Comparison of ENCODE assay signal across 9 mouse cellular contexts in genomic region chr1:36554633-36555399, GRCm38 (mm10). TPM values are rescaled to one million over a fixed set of nuclear protein-coding genes. Genes with fewer than 3 reads are reported as not detected.
DNase-seq lines count a peak whose midpoint lies in the region; ATAC-seq lines count a peak whose summit lies in the region.
"Had no signal": no experiment of that assay in that cellular context is flagged by ENCODE, and none has a peak within 500 bp of the region (broad histone marks: within the 10 kb centered on the region; RNA-seq: fewer than 3 reads in every experiment).

No protein-coding gene starts in this region.

- no peaks in the 10 kb centered on the region for H3K9me3 ChIP-seq in heart, embryonic 14.5 days (ENCODE audit: control insufficient read depth, low read length)
- no peaks in the 10 kb centered on the region for H3K9me3 ChIP-seq in limb, embryonic 10.5 days (replicated peaks)
- no peaks in the 10 kb centered on the region for H3K9me3 ChIP-seq in neural tube, embryonic 14.5 days (ENCODE audit: control insufficient read depth, low read length)

- H3K9ac ChIP-seq in heart, embryonic 14.5 days (ENCODE audit: low read length), result peak overlapping the region; percentile 96
- peak overlapping the region; percentile 99 for H3K9ac ChIP-seq in neural tube, embryonic 14.5 days (replicated peaks; ENCODE audit: low read depth, low read length)

- 74% methylated on average over 21 of the region's 21 CpGs for WGBS in heart, embryonic 14.5 days
- WGBS in limb, embryonic 10.5 days, result 69% methylated on average over 21 of the region's 21 CpGs
- WGBS in neural tube, embryonic 14.5 days, result 59% methylated on average over 21 of the region's 21 CpGs

- H3K4me1 ChIP-seq in heart, embryonic 14.5 days (ENCODE audit: control insufficient read depth in 2 of 2, insufficient read depth in 2 of 2, low read length in 2 of 2), result peaks cover 28 to 31% of the 10 kb centered on the region in 2 experiments
- peaks cover 53% of the 10 kb centered on the region for H3K4me1 ChIP-seq in limb, embryonic 10.5 days
- H3K4me1 ChIP-seq in neural tube, embryonic 14.5 days (ENCODE audit: control insufficient read depth, insufficient read depth, low read length), result peaks cover 28% of the 10 kb centered on the region

- peak overlapping the region; percentile 79 for H3K4me2 ChIP-seq in heart, embryonic 14.5 days (ENCODE audit: low read length)
- H3K4me2 ChIP-seq in neural tube, embryonic 14.5 days (ENCODE audit: low read depth, low read length), result peak overlapping the region; percentile 97

- peak overlapping the region; percentile 39 to 95; a peak in 2 of 4 replicates for H3K27ac ChIP-seq in heart, embryonic 14.5 days (replicated peaks in 1 of 2; ENCODE audit: control insufficient read depth in 1 of 2, insufficient read depth in 1 of 2, low read depth in 2 of 2, low read length in 2 of 2)
- peak overlapping the region; percentile 99 for H3K27ac ChIP-seq in limb, embryonic 10.5 days
- H3K27ac ChIP-seq in neural tube, embryonic 14.5 days (ENCODE audit: low read depth, low read length), result peak overlapping the region; percentile 99

- H3K4me3 ChIP-seq in heart, embryonic 14.5 days (ENCODE audit: control insufficient read depth in 1 of 2, insufficient read depth in 1 of 2, low read depth in 1 of 2, low read length in 2 of 2), result peak overlapping the region; percentile 4 to 83; a peak in 3 of 4 replicates
- H3K4me3 ChIP-seq in limb, embryonic 10.5 days, result peak overlapping the region; percentile 94
- peak overlapping the region; percentile 98 for H3K4me3 ChIP-seq in neural tube, embryonic 14.5 days (ENCODE audit: low read depth, low read length)

- H3K36me3 ChIP-seq in heart, embryonic 14.5 days (ENCODE audit: control insufficient read depth, insufficient read depth, low read length), result peaks cover 57% of the 10 kb centered on the region
- peaks cover 62% of the 10 kb centered on the region for H3K36me3 ChIP-seq in limb, embryonic 10.5 days
- peaks cover 45% of the 10 kb centered on the region for H3K36me3 ChIP-seq in neural tube, embryonic 14.5 days (ENCODE audit: control insufficient read depth, insufficient read depth, low read length)

- no peaks in the 10 kb centered on the region for H3K27me3 ChIP-seq in heart, embryonic 14.5 days (ENCODE audit: control insufficient read depth, insufficient read depth, low read length)
- H3K27me3 ChIP-seq in limb, embryonic 10.5 days (ENCODE audit: low read depth, poor library complexity, severe bottlenecking), result no peaks in the 10 kb centered on the region
- H3K27me3 ChIP-seq in neural tube, embryonic 14.5 days (ENCODE audit: control insufficient read depth, insufficient read depth, low read length), result no peaks in the 10 kb centered on the region; the same call in 1 of the 2 replicates
- H3K27me3 ChIP-seq: Patski had no signal

- DNase-seq in kidney, adult 11 months, result peak; percentile 59
- DNase-seq in kidney, adult 18-20 months, result no peak
- DNase-seq in limb, embryonic 10.5 days (ENCODE audit: low spot score), result no peak
- no peak for DNase-seq in retina, embryonic 14.5 days (ENCODE audit: low spot score)
- no peak for DNase-seq in testis, postnatal 10 days (ENCODE audit: low spot score)
- DNase-seq in embryo, embryonic 11 days, result no peak

- no peak for ATAC-seq in heart, embryonic 14.5 days (ENCODE audit: insufficient number of reproducible peaks, insufficient read depth, low FRiP score, low read depth)
- no peak for ATAC-seq in neural tube, embryonic 14.5 days (ENCODE audit: low read depth)
- ATAC-seq: Patski had no signal

RNA-seq across cellular contexts. Expression of gene Sema4c, which starts 3.3 kb away (rescaled TPM):
- polyA plus RNA-seq in heart, embryonic 14.5 days (2014; fragmentation: Nextera tagmentation; extraction: Ambion mirVana), result 1.3 and 1.6 TPM in 2 replicates
- 28.5 and 34.2 TPM in 2 replicates for polyA plus RNA-seq in limb, embryonic 10.5 days (2016; fragmentation: Nextera tagmentation; extraction: Ambion mirVana)
- polyA plus RNA-seq in neural tube, embryonic 14.5 days (2014; fragmentation: Nextera tagmentation; extraction: Ambion mirVana), result 4.0 and 5.2 TPM in 2 replicates

RNA-seq across cellular contexts. Expression of gene Ankrd39, which starts 7.6 kb away (rescaled TPM):
- 27.2 and 29.0 TPM in 2 replicates for polyA plus RNA-seq in heart, embryonic 14.5 days (2014; fragmentation: Nextera tagmentation; extraction: Ambion mirVana)
- polyA plus RNA-seq in limb, embryonic 10.5 days (2016; fragmentation: Nextera tagmentation; extraction: Ambion mirVana), result 19.5 and 20.3 TPM in 2 replicates
- 26.6 and 34.5 TPM in 2 replicates for polyA plus RNA-seq in neural tube, embryonic 14.5 days (2014; fragmentation: Nextera tagmentation; extraction: Ambion mirVana)

RNA-seq across cellular contexts. Expression of gene Gm42417, which starts 15.6 kb away (rescaled TPM):
- not detected in 2 replicates for polyA plus RNA-seq in heart, embryonic 14.5 days (2014; fragmentation: Nextera tagmentation; extraction: Ambion mirVana)
- polyA plus RNA-seq in limb, embryonic 10.5 days (2016; fragmentation: Nextera tagmentation; extraction: Ambion mirVana), result 0.39 TPM in 1 of 2 replicates, not detected in the other
- polyA plus RNA-seq in neural tube, embryonic 14.5 days (2014; fragmentation: Nextera tagmentation; extraction: Ambion mirVana), result 0.32 and 0.62 TPM in 2 replicates

RNA-seq across cellular contexts. Expression of gene Ankrd23, which starts 18.1 kb away (rescaled TPM):
- polyA plus RNA-seq in heart, embryonic 14.5 days (2014; fragmentation: Nextera tagmentation; extraction: Ambion mirVana), result 18.9 and 19.4 TPM in 2 replicates
- 14.3 and 16.8 TPM in 2 replicates for polyA plus RNA-seq in limb, embryonic 10.5 days (2016; fragmentation: Nextera tagmentation; extraction: Ambion mirVana)
- polyA plus RNA-seq in neural tube, embryonic 14.5 days (2014; fragmentation: Nextera tagmentation; extraction: Ambion mirVana), result 13.0 and 14.9 TPM in 2 replicates

RNA-seq across cellular contexts. Expression of gene Cnnm3, which starts 43.1 kb away (rescaled TPM):
- 3.7 and 3.9 TPM in 2 replicates for polyA plus RNA-seq in heart, embryonic 14.5 days (2014; fragmentation: Nextera tagmentation; extraction: Ambion mirVana)
- 3.6 and 4.5 TPM in 2 replicates for polyA plus RNA-seq in limb, embryonic 10.5 days (2016; fragmentation: Nextera tagmentation; extraction: Ambion mirVana)
- 5.4 and 9.4 TPM in 2 replicates for polyA plus RNA-seq in neural tube, embryonic 14.5 days (2014; fragmentation: Nextera tagmentation; extraction: Ambion mirVana)

Comparison
In these comparisons a context has a peak if more than half of its experiments do, and no peak if none do; other contexts are left out.
1. H3K4me3 ChIP-seq: peak in every context shown above with its lines; median percentile 98 in neural tube, embryonic 14.5 days; 94 in limb, embryonic 10.5 days; 44 in heart, embryonic 14.5 days.